Mouse (Mus musculus) left cerebral cortex, postnatal 36 days (tissue): ENCODE measurements at regions not wholly inside any gene's neighbourhood (a gene's known extent, or its start where the extent isn't known, plus 50 kb on each side); places are given as distances from the start of the nearest gene placed in this dataset.

Experiments used
- DNase-seq, 2 experiments: peaks; one replicate each; pipeline ENCODE4 v3.0.0; 2021 to 2022; ENCODE audit warnings: low spot score in 2 of 2, mixed read lengths in 1 of 2
- intact Hi-C: fragments of 180-260 bp; cut with DNase I; formaldehyde crosslinking; loops from one replicate; pipeline ENCODE4 v1.15.1; 2025

- intact Hi-C loops, result no loop called here
- no peak for DNase-seq
These were observed 166.0 kb upstream of the Stt3b start for GRCm38 (mm10) chr9:115476205-115476604.

DNA sequence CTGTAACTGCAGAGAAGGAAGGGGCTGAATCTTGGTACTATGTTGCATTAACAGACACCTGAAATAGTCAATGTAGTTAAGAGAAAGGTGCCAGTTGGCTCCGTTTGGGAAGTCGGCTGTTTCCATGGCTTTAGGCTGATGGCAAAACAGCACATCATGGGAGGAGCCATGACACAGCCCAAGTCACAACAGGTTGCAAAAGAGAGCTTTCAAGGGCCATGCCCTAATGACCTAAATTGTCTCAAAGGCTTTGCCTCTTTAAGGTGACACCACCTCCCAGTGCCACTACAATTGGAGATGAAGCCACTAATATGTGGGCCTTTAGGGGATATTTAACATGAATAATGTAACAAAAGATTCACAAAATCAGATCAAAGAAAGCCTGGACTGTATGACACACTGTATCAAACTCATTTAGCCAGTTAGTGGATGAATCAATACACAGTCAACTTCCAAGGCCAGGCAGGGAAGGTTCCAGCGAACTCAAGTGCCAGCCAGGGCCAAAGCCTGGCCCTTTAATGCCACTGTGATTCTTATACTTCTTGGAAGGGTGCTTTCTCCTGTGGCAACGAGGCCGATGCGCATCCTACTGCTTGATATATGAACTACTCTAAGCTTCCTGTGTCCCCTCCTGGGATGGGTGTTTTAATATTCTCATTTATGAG is 167.5 kb upstream of the Stt3b start:
- no peak for DNase-seq
- intact Hi-C loops, result no loop called here

DNA sequence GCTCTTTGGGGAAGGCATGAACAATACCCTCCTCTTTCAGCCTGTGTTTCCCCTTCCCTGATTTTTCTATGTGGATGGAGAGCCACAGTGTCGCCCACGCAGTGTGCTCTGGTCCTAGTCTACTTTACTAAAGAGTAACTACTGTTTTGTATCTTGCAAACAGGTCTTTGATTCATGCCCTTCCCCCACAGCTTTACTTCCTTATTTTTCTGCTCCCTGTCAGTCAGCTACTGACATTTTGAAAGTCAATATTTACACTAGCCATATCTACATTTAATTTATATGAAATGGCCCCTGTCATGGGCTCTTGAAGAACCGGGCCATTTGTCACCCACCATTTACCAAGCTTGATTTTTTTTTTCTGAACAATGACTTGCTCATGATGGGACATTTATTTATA is 168.7 kb upstream of the Stt3b start:
- DNase-seq, result no peak
- intact Hi-C loops, result no loop called here

DNA sequence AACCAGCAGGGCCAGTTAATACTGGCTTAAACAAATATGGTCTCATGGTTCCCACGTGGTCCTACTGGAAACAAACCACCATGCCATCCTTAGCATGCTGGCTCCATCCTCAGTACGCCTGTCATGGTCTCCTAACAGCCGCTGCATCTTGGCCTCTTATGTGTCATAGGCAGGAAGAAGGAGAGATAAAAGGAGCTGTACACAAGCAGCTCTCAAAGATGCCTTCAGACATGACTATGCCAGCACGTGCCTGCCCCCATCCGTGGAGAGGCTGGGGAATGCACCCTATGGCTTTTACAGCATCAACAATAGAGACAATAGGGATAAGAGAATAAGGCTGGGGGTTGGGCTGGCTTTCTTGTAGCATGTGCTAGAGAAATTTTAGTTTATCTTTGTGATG is 171.0 kb upstream of the Stt3b start:
- DNase-seq, result no peak
- intact Hi-C loops, result no loop called here

DNA sequence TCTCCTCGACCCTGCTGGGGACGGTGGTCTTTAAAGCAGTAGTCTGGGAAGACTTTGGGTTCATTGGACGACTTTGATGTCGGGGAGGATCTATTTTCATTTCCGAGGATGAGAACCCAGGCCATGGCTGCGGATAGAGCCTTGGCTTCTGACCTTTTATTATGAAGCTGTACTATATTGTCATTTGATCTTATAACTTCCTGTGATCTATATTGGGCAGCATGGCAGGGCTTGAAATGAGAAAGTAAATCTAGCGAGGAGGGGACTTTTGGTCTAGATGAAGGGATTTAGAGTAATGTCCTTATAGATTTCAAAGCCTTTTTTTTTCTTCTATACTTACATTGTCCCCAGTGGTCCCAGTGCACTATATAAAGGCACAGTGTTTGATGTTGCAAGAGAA is 172.8 kb upstream of the Stt3b start:
- no peak for DNase-seq
- intact Hi-C loops, result no loop called here

DNA sequence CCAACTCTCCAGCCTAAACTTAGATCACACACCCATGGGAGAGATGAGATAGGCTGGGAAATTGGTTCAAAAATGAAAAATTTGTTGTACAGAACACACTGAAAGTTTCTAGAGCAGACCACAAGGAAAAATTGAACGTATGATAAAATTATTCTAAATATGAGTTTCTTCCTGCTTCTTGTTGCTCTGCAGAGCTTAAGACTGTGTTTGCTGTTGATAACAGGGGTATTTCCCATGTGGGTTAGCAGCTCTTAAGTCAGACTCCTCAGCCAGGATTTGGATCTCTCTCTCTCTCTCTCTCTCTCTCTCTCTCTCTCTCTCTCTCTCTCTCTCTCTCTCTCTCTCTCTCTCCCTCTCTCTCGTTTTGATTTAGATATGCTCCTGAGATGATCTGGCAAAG is 173.5 kb upstream of the Stt3b start:
- intact Hi-C loops, result no loop called here
- DNase-seq, result no peak

- intact Hi-C loops, result no loop called here
- DNase-seq, result no peak
These were observed 174.2 kb upstream of the Stt3b start for GRCm38 (mm10) chr9:115484408-115484807.

DNA sequence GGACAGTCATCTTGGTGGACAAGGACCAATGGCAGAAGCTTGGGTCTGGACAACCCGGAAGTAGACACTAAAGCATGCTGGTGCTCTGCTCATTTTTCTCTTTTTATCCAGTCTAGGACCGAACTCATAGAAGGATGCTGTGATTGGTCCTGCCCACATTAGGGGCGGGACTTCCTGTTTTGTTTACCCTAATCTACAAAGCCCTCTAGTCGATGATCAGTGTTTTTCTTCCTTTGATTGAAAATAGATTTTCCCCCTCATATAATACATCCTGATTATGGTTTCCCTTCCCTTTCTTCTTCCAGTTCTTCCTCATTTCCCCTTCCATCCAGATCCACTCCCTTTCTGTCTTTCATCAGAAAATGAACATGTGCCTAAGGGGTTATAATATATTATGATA is 175.0 kb upstream of the Stt3b start:
- intact Hi-C loops, result no loop called here
- DNase-seq, result no peak

GRCm38 (mm10) chr9:115487175-115487760 is 177.0 kb upstream of the Stt3b start:
- DNase-seq, result no peak

DNA sequence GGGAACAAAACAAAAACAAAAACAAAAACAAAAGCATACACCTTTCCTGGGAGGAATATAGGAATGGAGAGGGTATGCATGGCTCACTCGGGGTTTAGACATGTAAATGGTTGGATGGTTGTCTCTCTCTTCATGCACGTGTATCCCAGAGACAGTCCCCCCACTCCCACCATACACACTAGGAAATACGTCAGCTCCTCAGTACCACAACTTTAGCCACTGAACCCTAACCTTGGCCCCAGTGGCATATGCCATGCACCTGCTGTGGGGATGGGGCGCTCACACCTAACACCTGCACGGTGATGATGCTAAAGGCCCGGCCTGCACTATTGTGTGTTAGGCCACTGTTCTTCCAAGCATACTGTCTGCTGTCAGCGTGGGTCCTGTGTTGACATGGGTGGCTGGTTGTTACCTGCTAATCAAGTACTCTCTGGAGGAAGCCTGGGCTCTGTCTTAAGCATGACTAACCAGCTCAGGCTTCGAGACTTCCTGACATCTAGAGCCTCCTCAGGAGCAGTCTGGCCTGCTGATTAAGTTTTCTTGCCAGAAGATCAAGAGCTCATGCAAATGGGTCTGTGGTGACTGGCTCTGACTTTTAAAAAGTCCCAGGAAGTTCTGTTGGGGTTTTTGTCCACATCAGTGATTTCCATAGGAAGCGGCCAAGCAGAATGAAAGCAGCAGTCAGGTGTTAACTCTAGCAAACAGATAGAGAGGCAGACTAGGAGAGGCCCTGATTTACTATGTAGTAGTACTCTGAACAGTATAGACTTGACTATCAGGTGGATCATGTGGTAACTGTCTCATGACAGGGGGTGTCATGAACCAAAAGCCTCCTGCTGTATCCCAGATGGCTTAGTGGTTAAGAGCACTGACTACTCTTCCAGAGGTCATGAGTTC is 178.9 kb upstream of the Stt3b start:
- no peak for DNase-seq

More at GRCm38 (mm10) chr9:115487175-115487760, 177.0 kb upstream of the Stt3b start:
- intact Hi-C loops, result no loop called here

DNA sequence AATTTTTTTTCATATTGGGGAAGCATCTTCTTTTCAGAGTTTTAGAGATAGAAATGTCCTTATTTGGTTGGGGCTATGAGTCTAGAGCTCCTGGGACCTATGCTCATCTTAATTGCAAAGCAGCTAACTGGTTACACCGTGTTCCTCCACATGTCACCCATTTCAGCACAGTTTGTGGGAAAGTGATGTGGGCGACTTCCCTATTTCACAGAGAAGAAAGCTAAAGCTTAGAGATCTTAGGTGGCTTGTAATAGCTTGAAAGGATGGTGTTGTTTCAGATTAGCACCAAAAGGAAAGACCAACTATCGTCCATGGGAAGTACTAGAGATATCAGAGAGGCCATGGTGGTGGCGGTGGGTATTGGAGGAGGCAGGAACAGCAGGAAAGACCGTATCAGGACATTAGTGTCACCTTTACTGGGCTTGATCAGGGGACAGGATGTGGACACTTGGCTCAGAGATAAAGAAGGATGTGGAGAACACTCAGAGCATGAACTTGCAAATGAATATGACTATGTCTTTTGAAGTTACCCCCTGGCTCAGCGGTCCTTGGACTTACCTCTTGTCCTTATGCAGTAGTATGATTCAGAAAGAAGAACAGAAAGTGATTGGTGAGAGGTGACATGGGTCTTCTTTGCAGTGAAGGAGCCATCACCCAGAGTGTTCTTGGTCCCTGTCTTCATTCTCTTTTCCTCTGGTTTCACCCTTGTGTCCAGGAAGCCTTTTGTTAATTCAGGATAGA is 182.4 kb upstream of the Stt3b start:
- DNase-seq, result peak in 1 of 2 experiments; percentile 12
- intact Hi-C loops, result no loop called here

More for the DNA sequence above, 178.9 kb upstream of the Stt3b start:
- intact Hi-C loops, result no loop called here

DNA sequence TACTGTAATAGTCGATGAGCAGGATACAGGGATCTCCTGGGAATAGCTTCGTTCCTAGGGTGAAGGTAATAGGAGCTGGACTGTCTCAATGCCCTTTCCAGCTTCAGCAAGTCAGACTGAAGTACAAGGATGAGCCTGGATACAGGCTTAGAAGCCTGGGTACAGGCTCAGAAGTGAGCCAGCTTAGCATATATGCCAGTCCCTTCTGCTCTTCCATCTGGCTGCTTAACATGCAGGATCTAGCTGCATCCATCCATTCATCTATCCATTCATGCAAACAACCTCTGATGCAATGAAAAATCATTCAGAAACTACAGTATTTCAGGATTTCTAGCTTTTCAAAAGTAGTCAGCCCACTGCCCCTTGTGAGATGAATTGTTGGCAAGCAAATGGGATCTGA is 183.5 kb upstream of the Stt3b start:
- DNase-seq, result no peak
- intact Hi-C loops, result no loop called here

- DNase-seq, result no peak
- intact Hi-C loops, result no loop called here
These were observed 189.3 kb upstream of the Stt3b start for GRCm38 (mm10) chr9:115499536-115499935.

GRCm38 (mm10) chr9:115504789-115505188 is 194.6 kb upstream of the Stt3b start:
- intact Hi-C loops, result no loop called here
- DNase-seq, result no peak

- intact Hi-C loops, result no loop called here
These were observed 197.0 kb upstream of the Stt3b start for GRCm38 (mm10) chr9:115507131-115507689.

GRCm38 (mm10) chr9:115512835-115513629 is 202.8 kb upstream of the Stt3b start:
- intact Hi-C loops, result no loop called here
- DNase-seq, result no peak

More at GRCm38 (mm10) chr9:115507131-115507689, 197.0 kb upstream of the Stt3b start:
- DNase-seq, result no peak

DNA sequence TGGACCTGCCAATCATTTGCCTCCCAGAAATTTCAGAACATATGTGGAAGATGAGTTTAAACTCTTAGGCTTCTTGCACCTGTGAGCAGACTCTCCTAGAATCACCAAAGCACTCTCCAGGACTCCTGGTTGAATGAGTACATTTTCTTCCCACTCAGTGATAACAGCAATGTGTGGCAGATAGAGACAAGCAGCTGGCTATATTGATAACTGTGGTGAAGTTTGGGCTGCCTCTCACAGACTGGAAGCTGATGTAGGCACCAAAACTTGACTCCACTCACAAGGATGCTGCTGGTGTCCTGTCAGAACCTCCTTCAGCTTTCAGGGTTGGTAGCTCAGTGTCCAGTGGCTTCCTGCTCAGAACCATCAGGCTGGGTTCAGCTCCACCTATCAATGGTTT is 207.7 kb upstream of the Stt3b start:
- intact Hi-C loops, result no loop called here
- DNase-seq, result no peak

- DNase-seq, result no peak
These were observed 213.9 kb upstream of the Stt3b start for GRCm38 (mm10) chr9:115524161-115524560.

DNA sequence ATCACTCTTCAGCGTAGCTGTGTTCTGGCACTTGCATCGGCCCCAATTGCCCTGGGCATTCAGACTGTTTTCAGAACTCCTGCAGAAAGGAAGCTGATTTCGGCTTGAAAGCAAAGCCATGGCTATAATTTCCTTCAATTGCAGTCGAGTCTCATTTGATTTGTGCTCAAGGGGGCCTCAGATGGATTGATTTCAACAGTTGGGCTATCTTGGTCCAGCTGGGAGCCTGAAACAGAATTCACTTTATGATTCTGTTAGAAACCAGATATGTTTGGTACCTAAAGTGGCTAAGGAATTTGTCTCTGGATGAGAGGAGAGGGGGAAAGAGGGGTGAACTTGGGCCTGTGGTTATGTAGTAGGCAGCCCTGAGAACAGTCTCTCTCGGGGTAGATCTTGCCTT is 214.4 kb upstream of the Stt3b start:
- no peak for DNase-seq
- intact Hi-C loops, result no loop called here

More at GRCm38 (mm10) chr9:115524161-115524560, 213.9 kb upstream of the Stt3b start:
- intact Hi-C loops, result no loop called here
